Mouse (Mus musculus) liver, embryonic 11.5 days (tissue): Measurements from ENCODE around the gene R3hdm2. TPM values are rescaled to one million over a fixed set of nuclear protein-coding genes. Genes with fewer than 3 reads are reported as not detected.
A peak's percentile ranks its signal among the peaks of the same experiment; 100 is the strongest.

Source experiments
- ATAC-seq: fragments of 200-750 bp; cut with Nextera tagmentation; replicated peaks from 2 replicates; pipeline ENCODE4 v1.8.0; 2017; ENCODE audit warnings: moderate number of reproducible peaks, mild to moderate bottlenecking, moderate TSS enrichment, moderate library complexity; ENCODE audit not compliant: low FRiP score
- DNase-seq: peaks from one replicate; pipeline ENCODE4 v3.0.0-alpha.2; 2017; ENCODE audit warnings: low spot score
- H3K27ac ChIP-seq: fragments of 300-500 bp; sonication (generic); 2 replicates; pipeline ENCODE4 v1.5.1; 2014; ENCODE audit warnings: mild to moderate bottlenecking, low read depth, low read length, control low read depth
- H3K27me3 ChIP-seq: fragments of 300-500 bp; sonication (generic); replicated peaks from 2 replicates; pipeline ENCODE4 v1.6.1; 2014; ENCODE audit warnings: low read length, mixed read lengths; ENCODE audit not compliant: control insufficient read depth, insufficient read depth
- H3K36me3 ChIP-seq: fragments of 300-500 bp; sonication (generic); 2 replicates; pipeline ENCODE4 v1.6.1; 2014; ENCODE audit warnings: mild to moderate bottlenecking, low read length, moderate library complexity, mixed read lengths; ENCODE audit not compliant: control insufficient read depth, insufficient read depth
- H3K4me1 ChIP-seq: fragments of 300-500 bp; sonication (generic); replicated peaks from 2 replicates; pipeline ENCODE4 v1.6.1; 2014; ENCODE audit warnings: low read length, mixed read lengths; ENCODE audit not compliant: control insufficient read depth, insufficient read depth
- H3K4me2 ChIP-seq: fragments of 300-500 bp; sonication (generic); 2 replicates; pipeline ENCODE4 v1.6.1; 2014; ENCODE audit warnings: mild to moderate bottlenecking, control low read depth, moderate library complexity
- H3K4me3 ChIP-seq: fragments of 300-500 bp; sonication (generic); 2 replicates; pipeline ENCODE4 v1.5.1; 2014; ENCODE audit warnings: low read depth, low read length, control low read depth
- H3K9ac ChIP-seq: fragments of 300-500 bp; sonication (generic); 2 replicates; pipeline ENCODE4 v1.6.1; 2014; ENCODE audit warnings: low read depth, low read length, control low read depth
- H3K9me3 ChIP-seq: fragments of 300-500 bp; sonication (generic); 2 replicates; pipeline ENCODE4 v1.6.1; 2016; ENCODE audit warnings: low read length, inconsistent platforms, mixed read lengths; ENCODE audit not compliant: control insufficient read depth
- WGBS: fragments of 180-500 bp; shearing (Covaris S2); extraction: QIAGEN DNeasy Blood & Tissue Kit; methylation state at CpG from one replicate; pipeline ENCODE4 v1.1.7; 2014; 5-methylcytosine and 5-hydroxymethylcytosine counted together
- polyA plus RNA-seq: library from polyadenylated mRNA; unstranded; fragments of >200 nt; fragmentation: Nextera tagmentation; extraction: Ambion mirVana; gene quantifications from 2 replicates; pipeline ENCODE4 v1.2.1, GENCODE M21; 2014

Gene R3hdm2
- polyA plus RNA-seq, 1 experiment from 2014 or later = 33.8 TPM

- peaks cover 24% of the 10 kb centered on the region for H3K27me3 ChIP-seq
- no peak overlapping the region for H3K4me2 ChIP-seq
- 91% methylated on average over 26 of the region's 26 CpGs for WGBS
- H3K27ac ChIP-seq = no peak overlapping the region
- H3K4me1 ChIP-seq = peaks cover 54% of the 10 kb centered on the region
- no peaks in the 10 kb centered on the region for H3K9me3 ChIP-seq
- DNase-seq (no peak), ATAC-seq (no peak)
- H3K36me3 ChIP-seq = peaks cover 36% of the 10 kb centered on the region
- no peak overlapping the region for H3K4me3 ChIP-seq
- H3K9ac ChIP-seq = no peak overlapping the region
Measured at GRCm38 (mm10) chr10:127519041-127519701, 139.0 kb downstream of the R3hdm2 start.

DNA sequence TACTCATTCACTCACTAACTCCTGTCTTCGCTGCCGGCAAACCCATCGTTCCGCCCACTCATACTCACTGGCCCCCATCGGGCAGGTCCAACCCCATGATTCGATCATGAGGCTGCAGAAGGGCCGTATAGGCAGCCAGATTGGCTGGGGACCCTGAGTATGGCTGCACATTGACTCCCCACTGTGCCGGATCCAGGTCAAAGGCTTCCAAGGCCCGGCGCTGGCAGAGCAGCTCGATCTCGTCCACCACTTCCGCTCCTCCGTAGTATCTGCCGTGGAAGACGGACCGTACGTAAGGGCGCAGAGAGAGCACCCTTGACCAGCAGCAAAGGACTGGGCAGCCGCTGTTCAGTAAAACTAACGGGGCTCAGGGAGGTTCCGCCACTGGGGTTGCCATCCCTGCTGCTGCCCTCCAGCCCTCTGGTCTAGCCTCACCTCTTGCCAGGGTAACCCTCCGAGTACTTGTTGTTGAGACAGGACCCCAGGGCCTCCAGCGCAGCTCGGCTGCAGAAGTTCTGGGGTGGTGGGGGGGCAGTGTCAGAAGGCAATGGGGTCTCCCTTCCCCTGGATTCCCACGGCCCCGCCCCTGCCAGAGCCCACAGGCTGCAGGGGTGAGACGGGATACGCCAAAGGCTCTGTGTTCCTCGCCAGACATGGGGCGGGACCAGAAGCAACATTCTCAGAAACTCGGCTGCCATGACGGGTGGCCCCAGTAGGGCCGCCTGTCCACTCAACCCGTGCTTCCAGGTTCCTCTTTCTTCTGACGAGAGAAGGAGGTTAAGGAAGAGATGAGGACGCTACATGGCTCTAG is 140.0 kb downstream of the R3hdm2 start:
- ATAC-seq (no peak), DNase-seq (no peak)
- peak overlapping the region; percentile 88 for H3K4me2 ChIP-seq
- H3K27ac ChIP-seq = no peak overlapping the region; the same call in 1 of the 2 replicates
- peaks cover 25% of the 10 kb centered on the region for H3K27me3 ChIP-seq
- no peaks in the 10 kb centered on the region for H3K9me3 ChIP-seq
- peak overlapping the region; percentile 85 for H3K9ac ChIP-seq
- H3K4me1 ChIP-seq = peaks cover 50% of the 10 kb centered on the region
- H3K36me3 ChIP-seq = peaks cover 36% of the 10 kb centered on the region
- 86% methylated on average over 37 of the region's 37 CpGs for WGBS
- peak overlapping the region; percentile 68 for H3K4me3 ChIP-seq

DNA sequence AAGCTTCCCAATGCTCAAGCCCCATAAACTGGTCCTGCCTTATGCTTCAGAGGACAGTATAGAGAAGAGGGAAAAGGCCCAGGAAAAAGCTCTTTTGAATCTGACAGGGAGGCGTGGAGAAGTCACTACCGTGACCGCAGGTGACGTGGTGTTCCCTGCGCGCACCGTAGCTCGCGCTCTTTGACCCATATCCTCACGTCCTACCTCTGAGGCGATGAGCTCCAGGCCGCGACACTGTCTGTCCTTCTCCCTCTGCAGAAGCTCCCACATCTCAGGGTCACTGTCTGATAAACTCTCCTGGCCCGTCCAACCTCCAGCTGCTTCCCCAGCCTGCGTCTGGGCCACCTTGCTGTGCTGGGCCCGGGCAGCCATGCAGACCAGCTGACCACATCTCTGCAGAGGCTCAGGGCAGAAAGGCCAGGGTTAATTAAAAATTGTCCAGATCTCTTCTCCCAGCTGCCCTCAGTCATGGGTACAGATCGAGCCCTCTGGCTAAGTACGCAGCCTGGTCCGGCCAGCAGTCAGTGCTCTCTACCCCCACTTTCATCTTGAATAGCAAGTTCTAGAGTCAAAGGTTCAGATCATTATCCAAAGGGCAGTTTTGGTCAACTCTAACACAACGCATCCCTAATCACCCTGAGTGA is 140.7 kb downstream of the R3hdm2 start:
- Histone ChIP-seq H3K36me3 (peaks cover 36% of the 10 kb centered on the region), H3K4me1 (peaks cover 44% of the 10 kb centered on the region), H3K4me3 (peak overlapping the region; percentile 68), H3K4me2 (peak overlapping the region; percentile 88), H3K27me3 (peaks cover 27% of the 10 kb centered on the region), H3K9me3 (no peaks in the 10 kb centered on the region), H3K27ac (peak overlapping the region; percentile 84), H3K9ac (peak overlapping the region; percentile 85)
- DNase-seq (no peak), ATAC-seq (no peak)
- 72% methylated on average over 20 of the region's 20 CpGs for WGBS

DNA sequence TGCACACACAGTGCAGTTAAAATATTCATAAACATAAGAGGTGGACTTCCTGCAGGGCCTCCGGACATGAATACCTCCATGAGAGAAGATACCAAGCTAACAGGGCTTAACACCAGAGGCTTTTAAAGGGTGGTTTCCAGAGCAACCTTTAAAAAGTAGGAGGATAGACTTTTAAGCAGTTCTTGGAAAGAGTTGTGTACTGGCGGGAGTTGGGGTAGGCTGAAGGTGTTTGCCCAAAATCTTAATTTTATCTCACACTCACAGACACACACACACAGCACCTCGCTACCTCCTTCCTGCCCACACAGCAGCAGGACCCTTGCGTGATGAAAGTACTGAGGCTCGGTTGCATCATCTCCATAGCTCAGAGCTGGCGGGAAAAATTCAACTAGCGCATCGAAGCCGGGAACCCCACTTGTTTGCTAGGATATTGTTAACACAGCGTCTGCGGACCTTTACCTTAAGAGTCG is 141.5 kb downstream of the R3hdm2 start:
- Histone ChIP-seq H3K4me3 (peak overlapping the region; percentile 68), H3K36me3 (peaks cover 36% of the 10 kb centered on the region), H3K4me2 (peak overlapping the region; percentile 88), H3K9ac (peak overlapping the region; percentile 85), H3K9me3 (no peaks in the 10 kb centered on the region), H3K4me1 (peaks cover 40% of the 10 kb centered on the region), H3K27ac (peak overlapping the region; percentile 84), H3K27me3 (peaks cover 35% of the 10 kb centered on the region)
- DNase-seq (no peak), ATAC-seq (peak; percentile 69)
- 4% methylated on average over 12 of the region's 12 CpGs for WGBS

- ATAC-seq (peak; percentile 63), DNase-seq (peak; percentile 87)
- peaks cover 40% of the 10 kb centered on the region for H3K27me3 ChIP-seq
- H3K27ac ChIP-seq = peak within 1 kb of the TSS; percentile 84
- H3K4me2 ChIP-seq = peak within 1 kb of the TSS; percentile 88
- WGBS = under 1% methylated on average over 21 of the region's 21 CpGs
- peak within 1 kb of the TSS; percentile 85 for H3K9ac ChIP-seq
- H3K9me3 ChIP-seq = no peaks in the 10 kb centered on the region
- peak within 1 kb of the TSS; percentile 68 for H3K4me3 ChIP-seq
- peaks cover 35% of the 10 kb centered on the region for H3K4me1 ChIP-seq
- H3K36me3 ChIP-seq = peaks cover 35% of the 10 kb centered on the region
Measured at GRCm38 (mm10) chr10:127522088-127522581, 142.0 kb downstream of the R3hdm2 start, which contains the start of gene Shmt2. TSS of gene Shmt2 (minus strand) at chr10:127522444.

- H3K4me1 ChIP-seq = peaks cover 24% of the 10 kb centered on the region
- no peak overlapping the region for H3K27ac ChIP-seq
- 5% methylated on average over 23 of the region's 23 CpGs for WGBS
- H3K27me3 ChIP-seq = peaks cover 66% of the 10 kb centered on the region
- no peak for ATAC-seq
- no peak overlapping the region for H3K9ac ChIP-seq
- no peaks in the 10 kb centered on the region for H3K9me3 ChIP-seq
- no peak for DNase-seq
- no peak overlapping the region for H3K4me3 ChIP-seq
- no peak overlapping the region for H3K4me2 ChIP-seq
- H3K36me3 ChIP-seq = peaks cover 10% of the 10 kb centered on the region
Measured at GRCm38 (mm10) chr10:127524646-127525255, 144.6 kb downstream of the R3hdm2 start.

DNA sequence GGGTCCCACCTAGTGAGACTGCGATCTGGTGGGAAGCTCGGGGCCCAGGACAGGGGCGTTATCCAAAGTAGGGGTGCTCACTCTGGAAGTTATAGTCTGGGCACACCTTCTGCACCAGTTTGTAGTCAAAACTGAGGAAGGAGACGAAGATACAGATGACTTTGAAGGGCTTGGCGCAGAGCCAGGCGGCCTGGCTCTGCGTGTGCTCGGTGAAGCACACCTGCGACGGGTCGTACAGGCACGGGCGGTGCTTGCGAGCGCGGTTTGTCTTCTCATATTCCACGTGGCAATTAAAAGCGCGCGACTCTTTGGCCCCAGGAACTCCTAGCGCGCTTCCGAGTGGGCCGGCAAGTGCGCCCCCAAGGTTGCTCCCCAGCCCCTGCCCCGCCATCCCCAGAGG is 145.9 kb downstream of the R3hdm2 start:
- Histone ChIP-seq H3K9me3 (no peaks in the 10 kb centered on the region), H3K4me1 (peaks cover 14% of the 10 kb centered on the region), H3K36me3 (no peaks in the 10 kb centered on the region), H3K4me2 (peak overlapping the region; percentile 53), H3K9ac (0 out of 2 replicates have a peak overlapping the region, but pooled peaks have one; percentile 5), H3K4me3 (peak overlapping the region; percentile 34), H3K27ac (no peak overlapping the region), H3K27me3 (peaks cover 79% of the 10 kb centered on the region)
- DNase-seq = peak; percentile 35
- 4% methylated on average over 26 of the region's 26 CpGs for WGBS
- no peak for ATAC-seq

GRCm38 (mm10) chr10:127526681-127527080 is 146.6 kb downstream of the R3hdm2 start:
- DNase-seq (peak; percentile 57), ATAC-seq (no peak; the same call in 1 of the 2 replicates)
- H3K9ac ChIP-seq = 0 out of 2 replicates have a peak overlapping the region, but pooled peaks have one; percentile 5
- no peaks in the 10 kb centered on the region for H3K9me3 ChIP-seq
- peaks cover 10% of the 10 kb centered on the region for H3K4me1 ChIP-seq
- peaks cover 85% of the 10 kb centered on the region for H3K27me3 ChIP-seq
- peak overlapping the region; percentile 53 for H3K4me2 ChIP-seq
- no peaks in the 10 kb centered on the region for H3K36me3 ChIP-seq
- WGBS = under 1% methylated on average over 26 of the region's 26 CpGs
- peak overlapping the region; percentile 34 for H3K4me3 ChIP-seq
- no peak overlapping the region for H3K27ac ChIP-seq
